Mouse (Mus musculus): ENCODE data around the gene Bcar1.

Gene Bcar1

DNA sequence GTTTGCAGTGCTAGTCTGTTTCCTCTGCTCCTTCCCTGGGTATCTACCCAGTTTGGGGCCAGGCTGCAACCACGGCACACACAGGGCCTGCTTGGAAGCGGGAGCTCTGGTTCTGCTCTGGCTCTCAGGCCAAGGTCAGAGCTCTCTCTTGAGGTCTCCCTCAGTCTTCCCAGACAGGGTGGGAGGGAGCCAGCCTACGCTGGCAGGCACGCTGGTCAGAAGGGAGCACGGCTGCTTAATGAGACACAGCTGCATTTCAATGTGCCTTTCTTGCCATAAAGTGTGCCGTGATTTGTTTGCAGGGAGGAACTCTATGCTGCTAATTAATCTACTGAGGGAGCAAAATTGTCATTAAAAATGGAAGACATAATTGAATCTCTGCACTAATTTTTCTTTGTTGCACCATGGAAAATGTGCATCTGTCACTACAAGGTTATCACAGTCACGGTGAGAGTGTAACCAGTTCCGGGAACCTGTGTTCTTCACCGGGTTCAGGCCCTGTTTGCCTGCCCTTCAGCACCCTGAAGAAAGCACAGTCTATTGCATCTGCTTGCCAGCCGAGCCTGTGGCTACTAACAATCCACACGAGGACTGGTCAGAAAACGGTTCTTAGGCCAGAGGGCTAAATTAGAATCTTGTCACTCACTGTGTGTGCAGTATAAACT, 26.3 kb upstream of the Bcar1 start:
- DNase-seq (ENCODE audit: low spot score), result no peak

DNA sequence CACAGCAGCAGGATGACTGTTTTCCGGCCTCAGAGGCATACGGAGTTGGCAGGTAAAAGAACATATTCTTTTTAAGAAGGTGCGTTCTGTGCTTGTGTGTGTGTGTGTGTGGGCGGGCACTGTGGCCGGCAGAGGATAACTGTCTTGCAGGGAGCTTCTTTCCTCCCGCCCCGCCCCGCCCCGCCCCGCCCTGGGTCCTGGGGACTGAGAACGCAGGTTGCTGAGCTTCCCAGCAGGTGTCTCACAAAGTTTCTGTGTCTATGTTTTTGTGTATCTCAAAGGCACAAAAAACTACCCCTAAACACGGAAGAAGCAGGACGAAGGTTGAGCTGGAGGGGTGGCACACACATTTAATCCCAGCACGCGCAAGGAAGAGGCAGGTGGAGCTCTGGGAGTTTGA, 25.7 kb upstream of the Bcar1 start:
- no peak for DNase-seq (ENCODE audit: low spot score)

DNA sequence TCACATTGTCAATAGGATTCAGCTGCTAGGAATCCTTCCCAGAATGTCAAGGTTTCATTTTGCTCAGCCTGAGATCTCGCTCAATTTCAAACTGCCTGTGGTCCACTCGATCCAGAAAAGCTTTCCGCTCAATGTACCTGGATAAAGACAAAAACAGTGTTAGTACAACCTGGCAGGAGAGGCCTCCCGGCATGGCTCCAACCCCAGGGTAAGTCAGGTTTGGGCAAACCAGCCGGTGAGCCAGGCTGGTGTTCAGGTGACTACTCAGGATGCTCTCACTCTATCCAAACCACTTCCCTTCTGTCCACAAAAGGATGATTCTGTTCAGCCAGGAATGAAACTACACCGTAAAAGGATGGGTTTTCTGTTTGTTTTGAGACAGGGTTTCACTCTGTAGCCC, 25.0 kb upstream of the Bcar1 start:
- no peak for DNase-seq (ENCODE audit: low spot score)

DNA sequence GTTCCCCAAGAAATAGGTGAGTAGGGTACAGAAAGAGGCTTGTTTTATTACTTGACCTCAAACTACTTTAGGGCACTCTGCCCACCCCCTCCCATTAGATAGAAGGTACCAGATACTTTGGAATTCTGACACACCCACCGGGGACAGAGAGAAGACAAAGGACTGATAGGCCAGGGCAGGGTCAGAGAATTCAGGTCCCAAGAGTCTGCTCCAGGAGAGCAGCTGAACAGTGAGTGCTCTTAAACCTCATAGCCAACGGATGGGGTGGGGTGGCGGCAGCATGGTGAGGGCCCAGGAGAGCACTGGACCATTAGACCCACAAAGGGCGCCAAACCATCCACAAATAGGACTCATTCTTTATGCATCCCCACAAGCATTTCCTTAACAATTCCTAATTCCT, 22.0 kb upstream of the Bcar1 start:
- no peak for DNase-seq (ENCODE audit: low spot score)

DNA sequence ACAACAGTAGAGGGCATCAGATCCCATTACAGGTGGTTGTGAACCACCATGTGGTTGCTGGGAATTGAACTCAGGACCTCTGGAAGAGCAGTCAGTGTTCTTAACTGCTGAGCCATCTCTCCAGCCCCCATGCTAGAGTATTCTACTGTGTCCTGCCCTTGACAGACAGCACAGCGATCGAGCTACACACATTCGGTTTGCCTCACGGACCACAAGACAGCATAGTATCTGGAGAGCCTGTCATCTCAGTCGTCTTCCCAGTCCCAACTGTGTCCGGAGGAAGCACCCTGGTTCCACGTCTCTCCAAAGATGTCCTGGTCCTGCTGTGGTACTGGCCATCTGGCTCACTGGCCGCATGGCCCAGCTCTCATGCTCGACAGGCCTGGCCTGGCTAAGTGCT, 21.5 kb upstream of the Bcar1 start:
- no peak for DNase-seq (ENCODE audit: low spot score)

DNA sequence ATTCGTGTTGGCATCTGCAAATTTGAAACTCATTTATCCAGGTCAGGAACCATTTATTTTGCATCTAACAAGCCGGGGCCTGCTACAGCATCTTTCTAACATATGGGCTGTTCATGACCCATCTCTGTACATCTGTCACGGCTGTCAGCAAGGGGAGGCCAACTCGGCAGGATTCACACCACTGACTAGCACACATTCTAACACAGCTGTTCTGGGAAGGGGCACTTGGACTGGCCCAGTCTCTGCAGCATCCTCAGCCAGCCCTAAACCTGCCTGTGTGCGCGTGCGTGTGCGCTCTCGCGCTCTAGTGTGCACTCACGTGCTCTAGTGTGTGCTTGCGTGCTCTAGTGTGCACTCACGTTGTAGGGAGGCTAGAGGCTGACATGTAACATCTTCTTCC, 17.1 kb upstream of the Bcar1 start:
- DNase-seq (ENCODE audit: low spot score), result no peak

DNA sequence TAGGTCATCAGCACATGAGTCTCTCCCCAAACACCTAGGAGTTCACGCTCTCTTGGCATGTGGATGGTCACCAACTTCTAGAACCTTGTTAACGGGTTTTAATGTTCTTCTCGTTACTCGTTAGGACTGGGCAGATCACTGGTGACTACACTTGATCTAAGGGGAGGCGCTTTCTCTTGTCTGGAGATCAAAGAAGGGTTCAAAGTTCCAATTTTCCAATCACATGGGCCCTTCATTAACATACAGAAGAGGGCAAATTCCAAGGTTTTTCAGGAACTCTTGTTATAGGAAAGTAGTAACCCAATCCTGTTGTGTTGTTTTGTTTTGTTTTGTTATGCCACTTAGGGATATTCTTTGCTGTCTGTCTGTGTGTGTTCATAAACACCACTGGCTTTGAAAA, 15.2 kb upstream of the Bcar1 start:
- no peak for DNase-seq (ENCODE audit: low spot score)

DNA sequence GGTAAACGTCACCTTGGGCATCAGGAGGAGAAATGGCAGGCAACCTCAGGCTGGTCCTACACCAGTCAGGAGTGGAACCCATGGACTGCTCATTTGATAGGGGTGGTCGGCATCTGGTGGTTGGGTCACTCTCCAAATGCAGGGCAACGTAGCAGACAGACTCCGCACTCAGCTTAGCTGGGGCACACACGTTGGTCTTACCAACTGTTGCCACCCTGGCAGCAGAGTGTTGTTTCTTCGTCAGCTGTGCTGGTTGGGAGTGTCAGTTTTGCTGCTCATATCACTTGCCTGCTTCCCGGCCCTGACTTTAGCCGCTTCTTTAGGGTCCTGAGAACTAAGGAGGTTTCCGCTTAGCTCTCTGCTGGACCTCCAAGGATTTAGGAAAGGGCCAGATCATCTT, 14.0 kb upstream of the Bcar1 start:
- no peak for DNase-seq (ENCODE audit: low spot score)

DNA sequence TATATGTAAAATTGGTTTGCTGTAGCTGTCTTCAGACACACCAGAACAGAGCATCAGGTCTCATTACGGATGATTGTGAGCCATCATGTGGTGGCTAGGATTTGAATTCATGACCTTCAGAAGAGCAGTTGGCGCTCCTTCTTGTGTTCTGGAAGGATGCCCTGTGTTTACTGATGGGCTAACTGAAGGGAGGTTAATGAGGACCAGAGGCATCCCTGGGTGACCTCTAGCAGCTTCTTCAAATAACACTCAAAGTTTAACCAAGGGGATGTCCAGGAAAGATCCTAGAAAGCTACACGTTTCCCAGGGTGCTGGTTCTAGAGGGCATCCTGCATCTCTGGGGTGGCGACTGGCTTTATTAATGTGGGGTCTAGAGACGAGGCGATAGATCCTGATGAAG, 11.1 kb upstream of the Bcar1 start:
- no peak for DNase-seq (ENCODE audit: low spot score)

DNA sequence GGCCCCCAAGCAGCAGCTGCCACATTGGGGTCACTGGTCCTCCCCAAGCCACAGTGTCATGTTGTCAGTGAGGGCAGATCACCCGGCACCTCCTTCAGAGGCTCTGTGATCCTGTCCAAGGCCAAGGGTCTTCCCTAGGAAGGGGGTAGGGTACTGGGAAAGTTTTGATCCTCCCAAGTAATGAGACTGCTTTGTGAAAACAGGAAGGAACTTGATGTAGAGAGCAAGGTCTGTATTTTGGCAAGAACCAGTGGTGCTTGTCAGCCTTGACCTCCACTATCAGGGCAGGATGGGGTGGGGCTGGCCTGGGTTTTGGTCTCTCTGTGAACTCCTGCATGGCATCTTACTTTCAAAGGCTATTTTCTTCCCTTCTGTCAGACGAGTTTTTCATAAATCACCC, 10.5 kb upstream of the Bcar1 start:
- no peak for DNase-seq (ENCODE audit: low spot score)

DNA sequence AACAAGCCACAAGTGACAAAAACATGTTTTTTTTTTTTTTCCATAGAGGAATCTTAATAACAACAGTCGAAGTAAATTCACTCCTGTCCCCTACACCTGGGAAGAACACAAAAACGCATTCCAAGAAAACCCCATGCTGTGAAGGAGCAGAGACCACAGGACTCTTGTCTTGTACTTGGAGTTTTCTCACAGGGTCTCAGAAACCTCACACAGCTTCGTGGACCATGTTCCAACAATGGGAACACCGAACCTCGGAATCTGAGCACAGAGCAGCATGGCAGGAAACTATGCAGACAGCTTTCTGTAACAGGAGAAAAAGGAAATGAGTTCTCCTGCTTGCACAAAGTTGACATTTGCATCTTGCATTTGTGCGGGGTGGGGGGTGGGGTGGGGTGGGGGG, 5.2 kb upstream of the Bcar1 start:
- DNase-seq (ENCODE audit: low spot score), result no peak

DNA sequence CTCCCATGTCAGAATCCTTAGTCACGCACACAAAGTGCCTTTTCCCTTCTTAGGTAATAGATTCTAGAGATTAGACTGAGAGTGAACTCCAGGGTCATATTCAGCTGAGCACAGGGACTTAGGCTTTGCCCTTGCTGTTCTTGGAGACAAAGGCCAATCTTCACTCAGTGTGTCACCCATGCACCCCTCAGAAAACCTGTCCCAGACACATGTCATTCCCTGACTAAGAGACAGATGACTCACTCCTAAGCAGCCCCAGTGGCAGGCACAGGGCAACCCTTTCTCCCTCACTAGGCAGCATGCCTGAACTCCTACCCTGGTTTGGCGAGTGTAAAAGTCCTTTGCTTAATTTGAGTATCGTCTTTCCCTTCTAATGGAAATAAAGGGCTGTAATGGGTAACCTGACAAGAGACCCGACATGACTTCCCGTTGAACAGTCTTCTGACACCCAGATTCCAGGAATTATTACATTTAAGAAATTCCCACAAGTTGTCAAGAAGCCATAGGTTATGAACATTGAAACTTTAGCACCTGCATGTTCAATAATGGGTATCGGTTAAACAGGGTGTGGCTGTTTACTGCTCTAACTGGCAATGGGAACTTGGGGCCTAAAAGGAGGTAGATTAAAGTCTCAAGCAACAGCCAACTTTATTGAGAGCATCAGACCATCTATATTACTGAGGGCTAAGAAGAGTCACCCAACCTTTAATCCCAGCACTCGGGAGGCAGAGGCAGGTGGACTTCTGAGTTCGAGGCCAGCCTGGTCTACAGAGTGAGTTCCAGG, 4.4 kb upstream of the Bcar1 start:
- DNase-seq (ENCODE audit: low spot score), result no peak

DNA sequence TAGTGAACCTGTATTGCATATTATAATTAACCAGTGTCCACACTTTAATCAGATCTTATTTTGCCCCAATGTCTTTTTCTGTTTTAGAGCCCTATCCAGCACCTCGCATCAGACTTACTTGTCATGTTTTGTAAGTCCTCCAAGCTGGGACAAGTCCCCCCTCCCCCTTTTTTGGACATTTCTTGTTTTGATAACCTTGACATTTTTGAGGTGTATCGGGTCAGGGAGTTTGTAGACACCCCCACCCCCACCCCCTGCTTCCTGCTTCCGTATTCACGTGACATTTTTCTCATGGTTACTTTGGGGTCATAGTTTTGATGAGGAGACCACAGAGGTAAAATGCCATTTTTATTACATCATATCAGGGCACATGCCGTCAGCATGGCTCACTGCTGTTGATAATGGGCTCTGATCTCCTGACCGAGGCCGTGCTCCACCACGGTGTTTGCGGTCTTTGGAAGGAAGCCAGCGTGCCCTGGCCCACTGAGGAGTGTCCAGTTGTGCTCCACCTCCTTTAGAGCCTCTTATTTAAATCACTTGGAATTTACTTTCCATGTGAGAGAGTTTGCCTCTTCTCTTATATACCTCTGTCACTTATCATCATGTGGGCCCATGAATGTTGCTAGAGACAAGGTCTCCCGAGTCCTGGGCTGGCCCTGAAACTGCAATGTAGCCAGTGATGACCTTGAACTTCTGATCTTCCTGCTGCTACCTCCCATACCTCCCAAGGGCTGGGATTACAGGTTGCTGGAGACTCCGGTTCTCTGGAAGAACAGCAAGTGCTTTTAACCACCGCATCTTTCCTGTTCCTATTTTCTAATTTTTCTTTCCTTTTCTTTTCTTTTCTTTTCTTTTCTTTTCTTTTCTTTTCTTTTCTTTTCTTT, 3.2 kb upstream of the Bcar1 start:
- DNase-seq (ENCODE audit: low spot score), result no peak

DNA sequence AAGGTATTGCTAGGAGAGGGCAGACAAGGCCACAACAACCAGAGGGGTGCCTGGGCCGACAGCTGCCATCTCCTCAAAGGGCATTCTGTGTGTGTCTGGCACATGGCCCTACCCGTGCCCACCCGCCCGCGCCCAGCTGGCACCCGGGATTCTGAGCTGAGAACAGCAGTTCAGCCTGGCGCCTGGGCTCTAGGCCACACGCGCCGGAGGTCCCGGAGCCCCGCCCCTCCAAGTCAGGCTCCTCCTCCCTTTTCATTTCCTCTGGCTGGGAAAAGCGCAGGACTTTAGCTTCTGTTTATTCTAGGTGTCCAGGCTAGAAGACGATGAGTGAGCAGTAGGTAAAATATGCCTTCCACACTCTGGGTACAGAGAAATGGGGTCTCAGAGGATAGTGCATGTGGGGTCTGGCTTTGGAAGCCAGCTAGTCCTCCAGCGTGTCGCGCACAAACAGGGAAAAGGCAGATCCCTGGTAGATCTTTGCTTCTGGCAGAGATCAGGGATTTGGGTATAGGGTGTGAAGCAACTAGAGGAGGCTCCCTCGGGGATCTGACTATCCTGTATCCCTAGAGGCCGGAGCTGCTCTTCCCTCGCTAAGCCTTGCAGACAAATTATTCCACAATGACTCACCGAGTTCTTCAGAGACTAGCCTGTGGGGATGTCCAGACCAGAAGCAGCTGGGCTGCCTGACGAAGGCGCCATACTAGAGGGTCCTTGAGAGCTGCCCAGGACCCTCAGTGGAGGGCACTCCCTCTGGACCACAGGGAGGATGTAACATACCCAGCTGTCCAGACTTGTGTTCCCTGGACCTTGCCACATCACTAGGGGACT, 2.2 kb upstream of the Bcar1 start:
- DNase-seq (ENCODE audit: low spot score), result no peak

DNA sequence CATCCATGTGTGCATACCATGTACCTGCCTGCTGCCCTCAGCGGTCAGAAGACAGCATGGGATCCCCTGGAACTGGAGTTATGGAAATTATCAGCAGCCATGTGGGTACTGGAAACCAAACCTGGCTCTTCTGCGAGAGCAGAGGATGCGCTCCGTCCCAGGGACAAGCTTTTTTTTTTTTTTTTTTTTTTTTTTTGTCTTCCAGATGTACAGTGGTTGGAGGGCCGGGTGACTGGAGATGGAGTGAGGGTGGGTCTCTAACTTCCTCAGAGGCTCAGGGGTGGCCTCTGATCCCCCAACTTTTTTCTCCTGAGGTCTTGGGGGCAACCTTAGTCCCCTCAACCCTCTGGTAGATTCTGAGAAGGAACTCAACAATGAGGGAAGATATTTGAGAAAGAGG, 1.5 kb upstream of the Bcar1 start:
- DNase-seq (ENCODE audit: low spot score), result no peak

DNA sequence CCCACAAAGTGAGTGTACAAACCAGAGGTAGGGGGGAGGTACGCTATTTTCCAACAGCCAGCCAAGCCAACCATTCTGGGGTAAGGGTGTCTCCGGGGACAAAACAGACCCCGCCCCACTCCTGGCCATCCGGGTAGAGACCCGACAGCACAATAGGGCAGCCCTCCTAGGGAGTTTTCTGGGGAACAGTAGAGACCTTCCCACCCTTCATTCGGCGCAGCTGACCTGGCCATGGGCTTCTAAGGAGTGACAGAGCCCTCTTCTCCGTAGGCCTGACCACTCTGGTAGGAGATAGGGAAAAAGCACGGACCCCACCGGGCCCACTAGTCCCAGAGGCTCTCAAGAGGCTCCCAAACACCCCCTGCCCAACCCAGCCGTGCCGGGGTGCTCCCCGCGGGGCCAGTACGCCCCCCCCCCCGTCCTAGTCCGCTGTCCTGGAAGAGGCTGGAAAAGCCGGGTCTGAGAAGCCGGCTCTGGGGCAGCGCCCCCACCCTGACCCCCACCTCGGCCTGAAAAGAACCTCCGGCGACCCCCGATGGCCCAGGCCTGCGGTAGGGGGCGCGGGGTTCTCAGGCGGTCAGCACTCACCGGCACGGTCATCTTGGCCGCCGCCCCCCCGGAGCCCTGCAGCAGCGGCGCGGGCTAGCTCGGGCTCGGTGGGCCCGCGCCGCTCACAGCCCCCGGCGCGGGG, 363 bp downstream of the Bcar1 start:
- DNase-seq (ENCODE audit: low spot score), result no peak

DNA sequence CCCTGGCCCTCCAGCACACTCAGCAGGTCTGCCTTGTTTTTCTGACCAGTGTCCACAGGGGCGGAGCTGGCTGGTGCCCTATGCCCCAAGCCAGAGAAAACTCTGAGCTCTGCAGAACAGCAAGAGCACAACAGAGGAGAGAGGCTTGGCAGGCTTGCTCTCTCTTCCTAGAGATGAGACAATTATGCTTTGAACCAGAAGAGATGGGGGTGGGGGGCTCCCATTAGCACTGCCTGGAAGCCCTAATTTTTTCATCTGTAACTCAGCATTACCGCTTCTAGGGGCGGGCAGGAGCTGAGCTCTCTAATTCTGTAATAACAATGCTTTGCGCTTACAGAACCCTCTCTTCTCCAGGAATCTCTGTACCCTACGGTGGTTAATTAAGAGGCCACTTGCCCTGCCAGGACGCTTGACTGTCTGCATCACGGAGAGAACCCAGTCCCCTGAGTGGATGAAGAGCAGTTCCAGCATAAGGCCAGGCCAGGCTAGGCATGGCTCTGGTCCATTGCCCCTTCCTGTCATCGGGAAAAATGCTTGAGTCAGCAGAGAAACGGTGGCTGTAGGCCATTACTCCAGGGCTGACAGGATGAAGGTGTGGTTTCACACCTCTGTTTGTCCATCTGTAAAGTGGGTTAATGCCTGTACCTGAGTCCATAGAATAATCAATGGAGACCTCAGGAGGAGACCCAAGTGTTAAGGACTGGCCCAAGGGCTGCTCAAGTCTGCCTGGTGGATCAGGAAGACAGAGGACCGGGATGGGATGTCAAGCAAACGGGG, 1.2 kb downstream of the Bcar1 start:
- DNase-seq (ENCODE audit: low spot score), result no peak

DNA sequence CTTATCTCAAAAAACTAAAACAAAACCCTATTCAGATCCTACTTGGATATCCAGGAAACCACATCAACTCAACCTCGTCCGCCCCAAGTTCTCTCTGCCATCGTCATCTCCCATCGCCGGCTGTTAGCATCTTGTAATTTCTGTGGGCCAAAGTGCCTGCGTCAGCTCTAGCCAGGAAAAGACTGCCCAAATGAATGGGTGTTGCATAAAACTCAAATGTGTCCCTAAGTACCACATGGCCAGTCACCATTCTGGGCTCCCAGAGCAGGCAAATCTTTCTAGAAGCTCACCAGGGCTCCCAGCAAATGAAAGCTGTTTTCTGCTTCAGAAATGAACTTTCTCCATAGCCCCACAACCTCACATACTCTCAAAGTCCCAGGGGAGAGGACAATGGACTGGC, 2.1 kb downstream of the Bcar1 start:
- DNase-seq (ENCODE audit: low spot score), result no peak

DNA sequence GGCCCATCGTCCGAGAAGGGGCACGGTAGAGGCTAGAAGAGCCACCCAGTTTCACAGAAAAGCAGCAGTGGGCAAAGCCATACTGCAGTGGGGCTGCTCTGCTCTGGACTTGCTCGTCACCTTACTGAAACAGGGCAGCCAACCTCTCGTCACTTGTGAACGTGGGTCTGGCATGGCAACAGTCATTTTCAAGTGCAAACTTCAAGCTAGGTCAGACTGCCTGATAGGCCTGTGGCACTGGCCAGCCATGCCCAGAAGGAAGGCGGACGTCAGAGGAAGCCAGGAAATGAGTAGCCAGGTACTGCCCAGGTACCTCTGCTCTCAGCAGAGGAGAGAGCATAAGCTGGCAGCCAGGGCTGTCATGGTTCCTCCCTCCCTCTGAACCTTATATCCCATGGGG, 2.6 kb downstream of the Bcar1 start:
- DNase-seq (ENCODE audit: low spot score), result no peak

DNA sequence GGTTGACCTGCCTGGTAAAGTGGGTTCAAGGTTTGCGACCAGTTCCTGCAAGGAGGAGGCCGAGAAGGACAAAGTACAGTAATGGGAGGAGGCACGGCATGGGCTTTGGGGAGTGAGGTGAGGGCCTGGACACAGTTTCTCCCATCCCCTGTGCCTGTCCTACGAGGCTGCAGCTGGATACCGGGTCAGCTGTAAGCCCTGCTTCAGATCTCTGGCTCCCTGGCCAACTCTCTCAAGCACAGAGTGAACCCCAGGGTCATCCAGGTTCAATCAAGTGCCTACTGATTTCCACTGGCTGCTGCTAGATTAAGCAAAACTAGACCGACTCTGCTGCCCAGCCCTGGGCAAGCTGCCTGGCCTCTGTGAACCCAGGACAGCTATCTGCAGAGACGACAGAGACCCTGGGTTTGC, 3.3 kb downstream of the Bcar1 start:
- DNase-seq (ENCODE audit: low spot score), result no peak

DNA sequence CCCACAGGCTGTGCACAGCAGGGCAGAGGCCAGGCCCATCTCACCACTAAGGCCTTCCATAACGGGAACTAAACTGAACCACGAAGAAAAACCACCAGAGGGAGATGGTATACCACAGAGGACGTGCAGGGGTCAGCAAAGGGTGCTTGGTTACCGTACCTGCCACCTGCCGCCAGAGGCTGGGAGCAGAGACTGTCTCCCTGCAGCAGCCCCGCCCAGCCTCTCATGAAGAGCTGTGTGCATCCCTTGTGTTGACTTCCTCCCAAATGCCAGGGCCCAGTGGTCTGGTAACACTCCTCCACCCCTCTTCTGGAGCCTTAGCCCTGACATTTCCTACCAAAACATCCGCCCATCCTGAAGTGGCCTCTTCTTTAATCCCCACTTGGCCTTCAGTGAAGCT, 4.0 kb downstream of the Bcar1 start:
- no peak for DNase-seq (ENCODE audit: low spot score)

All from layer of hippocampus, adult 9-10 months (tissue).